Mouse (Mus musculus) erythroblast, embryonic 14.5 days (primary cell): ENCODE measurements around the gene Slc16a4. TPM values are rescaled to one million over a fixed set of nuclear protein-coding genes. Genes with fewer than 3 reads are reported as not detected.
"Not testable (repeated sequence)": the region's sequence is repeated elsewhere in the genome, so short reads cannot be mapped to it uniquely, and the experiment has no call there.

ENCODE experiments used
- H3K27me3 ChIP-seq: 2 replicates; pipeline ENCODE4 v1.6.1; 2012; ENCODE audit warnings: inconsistent platforms; ENCODE audit not compliant: control insufficient read depth
- H3K36me3 ChIP-seq: 2 replicates; pipeline ENCODE4 v1.6.1; 2012; ENCODE audit warnings: mild to moderate bottlenecking, inconsistent platforms; ENCODE audit not compliant: control insufficient read depth
- H3K4me1 ChIP-seq: 2 replicates; pipeline ENCODE4 v1.6.1; 2012; ENCODE audit warnings: inconsistent platforms; ENCODE audit not compliant: control insufficient read depth
- H3K4me3 ChIP-seq: replicated peaks from 2 replicates; pipeline ENCODE3; 2012; ENCODE audit warnings: moderate library complexity, mild to moderate bottlenecking, inconsistent platforms
- H3K9me3 ChIP-seq: 2 replicates; pipeline ENCODE4 v1.6.1; 2012; ENCODE audit warnings: low read length, inconsistent platforms, mixed read lengths; ENCODE audit not compliant: control insufficient read depth
- GATA1 ChIP-seq: IDR thresholded peaks from 2 replicates; pipeline ENCODE4 v1.6.1; 2012; ENCODE audit warnings: low read length, inconsistent platforms, mixed read lengths
- TAL1 ChIP-seq: IDR thresholded peaks from 3 replicates; pipeline ENCODE4 v1.6.1; 2012; ENCODE audit warnings: low read length, inconsistent platforms, mixed read lengths
- polyA plus RNA-seq: library from polyadenylated mRNA; stranded (reverse); fragments of >175 nt; gene quantifications from 2 replicates; pipeline ENCODE4 v1.2.3, GENCODE M21; 2012

The Slc16a4 gene
- polyA plus RNA-seq, 1 experiment: not detected

DNA sequence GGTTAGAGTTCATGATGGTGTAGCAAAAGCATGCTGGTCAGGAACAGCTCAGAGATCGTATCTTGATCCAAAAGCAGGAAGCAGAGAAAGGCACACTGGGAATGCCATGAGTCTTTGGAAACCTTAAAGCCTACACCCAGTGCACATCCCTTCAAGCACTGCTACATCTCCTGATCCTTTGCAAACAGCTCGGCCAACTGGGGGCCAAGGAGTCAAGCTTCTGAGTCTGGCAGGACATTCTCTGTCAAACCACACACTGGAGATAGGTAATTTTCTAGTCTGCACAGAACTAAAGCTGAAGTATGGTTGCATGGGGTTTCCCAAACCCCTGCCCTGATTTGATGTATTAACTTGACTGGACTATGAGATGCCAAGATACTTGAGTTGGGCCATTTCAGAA lies 4.9 kb upstream of the Slc16a4 start:
- H3K9me3 ChIP-seq: no peaks in the 10 kb centered on the region
- no peak overlapping the region for H3K4me3 ChIP-seq
- TF ChIP-seq GATA1: no peak
- TF ChIP-seq TAL1: no peak
- peaks cover 41% of the 10 kb centered on the region for H3K36me3 ChIP-seq
- no peaks in the 10 kb centered on the region for H3K27me3 ChIP-seq
- H3K4me1 ChIP-seq: no peaks in the 10 kb centered on the region

- H3K4me3 ChIP-seq: no peak overlapping the region
- H3K36me3 ChIP-seq: peaks cover 29% of the 10 kb centered on the region
- TF ChIP-seq GATA1: no peak
- H3K9me3 ChIP-seq: no peaks in the 10 kb centered on the region
- no peaks in the 10 kb centered on the region for H3K27me3 ChIP-seq
- no peaks in the 10 kb centered on the region for H3K4me1 ChIP-seq
These were observed 3.7 kb upstream of the Slc16a4 start for GRCm38 (mm10) chr3:107287346-107287745.

- TF ChIP-seq TAL1 (no peak), GATA1 (no peak)
- Histone ChIP-seq H3K36me3 (peaks cover 32% of the 10 kb centered on the region), H3K4me3 (no peak overlapping the region), H3K4me1 (no peaks in the 10 kb centered on the region), H3K9me3 (no peaks in the 10 kb centered on the region), H3K27me3 (no peaks in the 10 kb centered on the region)
These were observed 4.8 kb downstream of the Slc16a4 start for GRCm38 (mm10) chr3:107295672-107296360.

- H3K4me3 ChIP-seq, H3K9me3 ChIP-seq, H3K27me3 ChIP-seq, H3K4me1 ChIP-seq: not testable (repeated sequence)
- peaks cover 43% of the 10 kb centered on the region for H3K36me3 ChIP-seq
These were observed 5.9 kb downstream of the Slc16a4 start for GRCm38 (mm10) chr3:107296917-107297316.

- H3K36me3 ChIP-seq: peaks cover 92% of the 10 kb centered on the region
- H3K9me3 ChIP-seq: no peaks in the 10 kb centered on the region
- TF ChIP-seq TAL1: no peak
- no peak for TF ChIP-seq GATA1
These were observed 26.3 kb downstream of the Slc16a4 start for GRCm38 (mm10) chr3:107317338-107317737.

DNA sequence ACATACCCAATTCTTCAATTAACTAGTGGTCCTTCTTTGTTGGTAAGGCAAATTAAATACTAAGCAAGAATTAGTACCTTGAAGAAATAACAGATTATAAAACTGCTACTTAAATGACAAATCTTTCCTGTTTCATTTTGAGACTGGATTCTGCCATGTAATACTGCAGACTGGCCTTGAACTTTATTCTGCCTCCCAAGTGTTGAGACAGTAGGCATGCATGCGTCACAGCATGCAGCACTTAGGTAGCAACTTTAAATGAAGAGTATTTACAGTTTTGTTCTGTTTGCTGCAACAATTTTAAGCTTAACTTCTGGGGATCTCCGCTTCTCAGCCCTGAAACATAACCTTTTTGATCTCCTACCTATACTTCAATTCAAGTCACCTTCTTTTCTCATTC lies 30.1 kb downstream of the Slc16a4 start:
- TF ChIP-seq TAL1 (no peak), GATA1 (no peak)
- no peaks in the 10 kb centered on the region for H3K9me3 ChIP-seq
- H3K27me3 ChIP-seq: no peaks in the 10 kb centered on the region
- peaks cover 93% of the 10 kb centered on the region for H3K36me3 ChIP-seq
- peaks cover 49% of the 10 kb centered on the region for H3K4me1 ChIP-seq
- H3K4me3 ChIP-seq: no peak overlapping the region

More at GRCm38 (mm10) chr3:107317338-107317737, 26.3 kb downstream of the Slc16a4 start:
- H3K4me1 ChIP-seq: peaks cover 31% of the 10 kb centered on the region
- no peaks in the 10 kb centered on the region for H3K27me3 ChIP-seq
- H3K4me3 ChIP-seq: no peak overlapping the region

- Histone ChIP-seq H3K9me3 (no peaks in the 10 kb centered on the region), H3K36me3 (peaks cover 93% of the 10 kb centered on the region), H3K27me3 (no peaks in the 10 kb centered on the region), H3K4me3 (no peak overlapping the region), H3K4me1 (peaks cover 51% of the 10 kb centered on the region)
- no peak for TF ChIP-seq GATA1
- no peak for TF ChIP-seq TAL1
These were observed 30.7 kb downstream of the Slc16a4 start for GRCm38 (mm10) chr3:107321776-107322175.

- H3K9me3 ChIP-seq: no peaks in the 10 kb centered on the region
- peaks cover 67% of the 10 kb centered on the region for H3K4me1 ChIP-seq
- no peak overlapping the region for H3K4me3 ChIP-seq
- TF ChIP-seq GATA1: no peak
- TF ChIP-seq TAL1: no peak
- H3K36me3 ChIP-seq: peaks cover 99% of the 10 kb centered on the region
- no peaks in the 10 kb centered on the region for H3K27me3 ChIP-seq
These were observed 35.4 kb downstream of the Slc16a4 start for GRCm38 (mm10) chr3:107326442-107326841.

- peaks cover 65% of the 10 kb centered on the region for H3K36me3 ChIP-seq
- peaks cover 51% of the 10 kb centered on the region for H3K4me1 ChIP-seq
- no peaks in the 10 kb centered on the region for H3K9me3 ChIP-seq
- TF ChIP-seq TAL1 (no peak), GATA1 (no peak)
- peak overlapping the region; percentile 100 for H3K4me3 ChIP-seq
- no peaks in the 10 kb centered on the region for H3K27me3 ChIP-seq
These were observed 39.7 kb downstream of the Slc16a4 start for GRCm38 (mm10) chr3:107330503-107331424.

- peaks cover 56% of the 10 kb centered on the region for H3K36me3 ChIP-seq
- peak overlapping the region; percentile 100 for H3K4me3 ChIP-seq
- H3K4me1 ChIP-seq: peaks cover 46% of the 10 kb centered on the region
- H3K27me3 ChIP-seq: no peaks in the 10 kb centered on the region
- no peaks in the 10 kb centered on the region for H3K9me3 ChIP-seq
- TF ChIP-seq TAL1 (no peak), GATA1 (no peak)
These were observed 40.7 kb downstream of the Slc16a4 start for GRCm38 (mm10) chr3:107331746-107332126.
